Mouse (Mus musculus) G1E (cell line): ENCODE measurements around the gene Nckap5.

Experiments used
- CTCF ChIP-seq: IDR thresholded peaks from 2 replicates; pipeline ENCODE4 v1.5.1; 2012; ENCODE audit warnings: low read depth, low read length, inconsistent platforms, mixed read lengths
- POLR2AphosphoS5 ChIP-seq: IDR thresholded peaks from 2 replicates; pipeline ENCODE4 v1.6.1; 2012; ENCODE audit warnings: low read depth, low read length, inconsistent platforms; ENCODE audit not compliant: insufficient replicate concordance

GRCm38 (mm10) chr1:126391204-126391603, 439.4 kb downstream of the Nckap5 start:
- TF ChIP-seq CTCF = no peak
- TF ChIP-seq POLR2AphosphoS5 = no peak
